Mouse (Mus musculus): ENCODE measurements around the gene Smurf2. TPM values are rescaled to one million over a fixed set of nuclear protein-coding genes. Genes with fewer than 3 reads are reported as not detected.

Gene Smurf2
- polyA plus RNA-seq, 1 experiment from 2014 or later, result 16.5 TPM

DNA sequence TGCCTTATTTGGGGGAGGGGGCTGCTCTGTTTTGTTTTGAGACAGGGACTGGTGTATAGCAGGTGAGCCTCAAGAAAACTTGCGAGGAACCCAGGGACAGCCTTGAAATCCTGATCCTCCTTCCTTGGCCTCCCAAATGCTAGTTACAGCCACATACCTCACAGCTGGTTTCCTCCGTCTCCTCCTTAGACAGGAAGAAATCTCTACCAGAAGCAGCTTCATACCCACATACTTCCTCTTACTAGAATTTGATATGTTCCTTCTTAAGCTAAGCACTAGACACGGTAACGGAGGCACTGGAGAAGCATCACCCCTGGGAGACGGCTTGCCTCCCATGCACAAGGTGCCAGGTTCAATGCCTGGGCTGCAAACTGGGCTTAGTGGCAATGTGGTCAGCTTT is 16.8 kb upstream of the Smurf2 start:
- Histone ChIP-seq H3K27ac (no peak overlapping the region), H3K4me2 (no peak overlapping the region), H3K9me3 (no peaks in the 10 kb centered on the region), H3K9ac (no peak overlapping the region), H3K4me3 (no peak overlapping the region), H3K27me3 (no peaks in the 10 kb centered on the region), H3K36me3 (no peaks in the 10 kb centered on the region), H3K4me1 (no peaks in the 10 kb centered on the region)
- 78% methylated on average over 5 of the region's 5 CpGs for WGBS
- no peak for ATAC-seq (ENCODE audit: borderline replicate concordance, extremely low read depth, low FRiP score, low TSS enrichment)

DNA sequence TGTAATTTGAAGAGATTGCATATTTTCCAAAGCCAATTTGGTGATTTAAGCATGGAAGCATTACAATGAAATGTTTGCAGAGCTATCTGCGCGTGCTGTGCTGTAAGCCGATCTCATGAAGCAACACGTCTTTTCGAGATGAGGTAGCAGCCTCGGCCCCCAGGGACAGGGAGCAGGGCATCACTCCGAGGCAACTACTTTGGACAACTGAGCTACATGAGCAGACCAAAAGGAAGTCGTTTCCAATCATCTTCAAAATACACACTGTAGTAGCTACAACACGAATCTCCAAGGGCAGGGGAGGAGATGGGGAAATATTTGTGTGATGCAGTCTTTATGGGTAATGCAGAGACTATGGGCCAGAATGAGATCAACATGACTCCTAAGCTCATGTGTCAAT is 9.9 kb upstream of the Smurf2 start:
- no peak overlapping the region for H3K9ac ChIP-seq
- H3K4me1 ChIP-seq, result no peaks in the 10 kb centered on the region
- H3K9me3 ChIP-seq, result 0 out of 2 replicates have a peak, but pooled peaks cover 4% of the 10 kb centered on the region
- no peaks in the 10 kb centered on the region for H3K27me3 ChIP-seq
- 58% methylated on average over 9 of the region's 9 CpGs for WGBS
- H3K4me2 ChIP-seq, result no peak overlapping the region
- ATAC-seq (ENCODE audit: borderline replicate concordance, extremely low read depth, low FRiP score, low TSS enrichment), result no peak
- H3K27ac ChIP-seq, result no peak overlapping the region
- H3K4me3 ChIP-seq, result no peak overlapping the region
- no peaks in the 10 kb centered on the region for H3K36me3 ChIP-seq

DNA sequence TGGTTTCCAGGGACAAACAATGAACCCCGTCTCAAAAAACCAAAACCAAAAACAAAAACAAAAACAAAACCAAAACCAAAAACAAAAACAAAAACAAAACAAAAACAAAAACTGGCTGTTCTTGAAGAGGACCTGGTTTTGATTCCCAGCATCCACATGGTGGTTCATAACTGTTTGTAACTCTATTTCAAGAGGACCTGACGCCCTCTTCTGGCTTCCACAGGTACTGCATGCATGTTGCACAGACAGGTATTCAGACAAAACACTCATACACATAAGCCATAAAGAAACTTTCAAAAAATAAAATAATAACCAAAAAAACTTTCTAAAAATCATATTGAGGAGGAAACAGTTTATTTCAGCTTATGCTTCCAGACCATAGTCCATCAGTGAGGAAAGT is 8.4 kb upstream of the Smurf2 start:
- WGBS, result 54% methylated on average over 2 of the region's 2 CpGs
- no peak overlapping the region for H3K9ac ChIP-seq
- 0 out of 2 replicates have a peak, but pooled peaks cover 4% of the 10 kb centered on the region for H3K9me3 ChIP-seq
- H3K4me3 ChIP-seq, result no peak overlapping the region
- H3K4me2 ChIP-seq, result no peak overlapping the region
- H3K27ac ChIP-seq, result no peak overlapping the region
- no peaks in the 10 kb centered on the region for H3K27me3 ChIP-seq
- H3K36me3 ChIP-seq, result no peaks in the 10 kb centered on the region
- no peaks in the 10 kb centered on the region for H3K4me1 ChIP-seq
- no peak for ATAC-seq (ENCODE audit: borderline replicate concordance, extremely low read depth, low FRiP score, low TSS enrichment)

DNA sequence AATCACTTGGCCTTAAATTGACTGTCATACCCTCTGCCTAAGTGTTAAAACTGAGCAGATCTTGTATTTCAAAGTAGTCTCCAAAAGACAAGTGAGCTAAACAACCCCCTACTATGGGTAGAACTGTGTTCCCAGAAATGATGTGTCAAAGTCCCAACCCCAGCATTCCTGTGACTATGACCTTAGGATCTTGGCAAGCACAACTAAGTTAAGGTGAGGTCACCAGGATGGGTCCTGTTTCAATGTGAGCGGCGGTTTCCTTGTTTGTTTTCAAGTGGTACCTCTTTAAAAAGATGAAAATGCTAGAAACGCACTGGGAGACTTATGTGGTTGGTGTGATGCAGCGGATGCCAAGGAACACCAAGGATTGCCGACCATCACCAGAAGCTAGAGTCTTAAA is 7.4 kb upstream of the Smurf2 start:
- no peak overlapping the region for H3K4me3 ChIP-seq
- 0 out of 2 replicates have a peak, but pooled peaks cover 4% of the 10 kb centered on the region for H3K9me3 ChIP-seq
- no peaks in the 10 kb centered on the region for H3K36me3 ChIP-seq
- H3K4me2 ChIP-seq, result no peak overlapping the region
- ATAC-seq (ENCODE audit: borderline replicate concordance, extremely low read depth, low FRiP score, low TSS enrichment), result no peak
- 94% methylated on average over 5 of the region's 5 CpGs for WGBS
- H3K27me3 ChIP-seq, result no peaks in the 10 kb centered on the region
- H3K27ac ChIP-seq, result no peak overlapping the region
- no peaks in the 10 kb centered on the region for H3K4me1 ChIP-seq
- no peak overlapping the region for H3K9ac ChIP-seq

- no peak overlapping the region for H3K27ac ChIP-seq
- no peak for ATAC-seq (ENCODE audit: borderline replicate concordance, extremely low read depth, low FRiP score, low TSS enrichment)
- H3K9ac ChIP-seq, result no peak overlapping the region
- no peaks in the 10 kb centered on the region for H3K4me1 ChIP-seq
- H3K36me3 ChIP-seq, result no peaks in the 10 kb centered on the region
- 90% methylated on average over 5 of the region's 5 CpGs for WGBS
- no peak overlapping the region for H3K4me2 ChIP-seq
- no peak overlapping the region for H3K4me3 ChIP-seq
- H3K27me3 ChIP-seq, result no peaks in the 10 kb centered on the region
- H3K9me3 ChIP-seq, result 0 out of 2 replicates have a peak, but pooled peaks cover 4% of the 10 kb centered on the region
These were observed 6.7 kb upstream of the Smurf2 start for GRCm38 (mm10) chr11:106927226-106927625.

DNA sequence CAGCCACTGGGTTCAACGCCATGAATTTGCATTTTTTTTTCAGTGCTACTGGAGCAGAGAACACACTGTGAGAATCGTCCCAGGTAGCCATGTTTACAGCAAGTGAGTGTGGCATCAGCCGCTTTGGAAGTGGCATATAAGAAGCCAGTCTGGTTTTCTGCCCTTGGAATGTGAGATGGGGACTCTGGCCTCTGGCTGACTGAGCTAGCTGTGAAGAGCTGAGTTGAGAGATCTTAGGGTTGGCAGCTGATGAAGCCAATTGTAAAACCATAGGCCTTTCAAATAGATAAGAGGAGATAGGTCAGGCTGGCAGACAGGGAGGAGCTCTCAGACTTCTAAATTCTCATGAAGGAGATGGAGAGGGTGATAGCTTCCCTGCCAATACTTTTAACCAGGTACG is 6.2 kb upstream of the Smurf2 start:
- ATAC-seq (ENCODE audit: borderline replicate concordance, extremely low read depth, low FRiP score, low TSS enrichment), result no peak
- no peak overlapping the region for H3K4me2 ChIP-seq
- no peak overlapping the region for H3K4me3 ChIP-seq
- WGBS, result 71% methylated on average over 4 of the region's 4 CpGs
- no peak overlapping the region for H3K9ac ChIP-seq
- H3K4me1 ChIP-seq, result no peaks in the 10 kb centered on the region
- no peaks in the 10 kb centered on the region for H3K36me3 ChIP-seq
- H3K27me3 ChIP-seq, result no peaks in the 10 kb centered on the region
- 0 out of 2 replicates have a peak, but pooled peaks cover 4% of the 10 kb centered on the region for H3K9me3 ChIP-seq
- H3K27ac ChIP-seq, result no peak overlapping the region

- H3K27me3 ChIP-seq, result no peaks in the 10 kb centered on the region
- peak overlapping the region; percentile 97 for H3K27ac ChIP-seq
- H3K9ac ChIP-seq, result peak overlapping the region; percentile 94
- peaks cover 22% of the 10 kb centered on the region for H3K4me1 ChIP-seq
- peak; percentile 79 for ATAC-seq (ENCODE audit: borderline replicate concordance, extremely low read depth, low FRiP score, low TSS enrichment)
- WGBS, result under 1% methylated on average over 75 of the region's 87 CpGs
- no peaks in the 10 kb centered on the region for H3K9me3 ChIP-seq
- H3K4me3 ChIP-seq, result peak overlapping the region; percentile 89
- H3K36me3 ChIP-seq, result no peaks in the 10 kb centered on the region
- H3K4me2 ChIP-seq, result peak overlapping the region; percentile 57
These were observed 634 bp downstream of the Smurf2 start for GRCm38 (mm10) chr11:106919612-106920550.

DNA sequence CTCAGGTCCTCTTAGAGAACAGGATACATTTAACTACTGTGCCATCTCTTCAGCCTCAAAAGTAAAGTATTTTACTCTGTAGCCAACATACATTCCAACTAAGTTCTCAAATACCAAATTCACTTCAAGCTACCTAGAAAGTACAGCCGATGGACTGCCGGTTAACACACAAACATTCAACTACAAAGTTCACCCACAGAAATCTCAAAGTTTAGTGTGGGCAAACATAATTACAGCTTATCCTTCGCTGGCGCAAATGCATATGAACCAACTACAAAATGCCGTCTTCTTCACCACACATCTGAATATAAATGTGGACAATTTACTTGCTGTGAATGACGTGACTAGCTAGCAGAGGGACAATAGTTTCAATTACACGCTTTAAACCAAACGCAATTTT is 1.6 kb downstream of the Smurf2 start:
- Histone ChIP-seq H3K27ac (0 out of 2 replicates have a peak overlapping the region, but pooled peaks have one; percentile 97), H3K9ac (peak overlapping the region; percentile 94), H3K9me3 (no peaks in the 10 kb centered on the region), H3K27me3 (no peaks in the 10 kb centered on the region), H3K4me3 (peak overlapping the region; percentile 89), H3K4me1 (peaks cover 31% of the 10 kb centered on the region), H3K36me3 (no peaks in the 10 kb centered on the region), H3K4me2 (peak overlapping the region; percentile 57)
- no peak for ATAC-seq (ENCODE audit: borderline replicate concordance, extremely low read depth, low FRiP score, low TSS enrichment)
- 12% methylated on average over 8 of the region's 8 CpGs for WGBS

DNA sequence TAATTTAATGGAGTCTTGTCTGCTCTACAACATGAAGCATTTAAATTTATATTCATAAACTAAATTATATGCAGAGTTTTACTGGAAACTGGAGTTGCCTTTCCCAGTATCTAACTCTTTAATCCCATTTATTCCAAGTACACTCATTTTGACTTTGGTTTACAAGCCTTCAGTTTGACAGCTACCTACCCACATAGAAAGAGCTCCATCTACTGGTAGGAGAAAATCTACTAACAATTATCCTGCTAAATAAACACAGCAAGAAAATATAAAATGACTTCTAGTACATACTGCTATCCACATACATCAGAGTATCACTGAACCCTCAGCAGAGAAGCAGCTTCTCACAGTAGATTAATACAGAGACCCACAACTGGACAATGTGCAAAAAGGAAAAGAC is 9.3 kb downstream of the Smurf2 start:
- Histone ChIP-seq H3K4me1 (peaks cover 14% of the 10 kb centered on the region; the same call in 1 of the 2 replicates), H3K4me2 (no peak overlapping the region), H3K27me3 (no peaks in the 10 kb centered on the region), H3K27ac (no peak overlapping the region), H3K9ac (no peak overlapping the region), H3K4me3 (no peak overlapping the region), H3K9me3 (no peaks in the 10 kb centered on the region), H3K36me3 (no peaks in the 10 kb centered on the region)
- no peak for ATAC-seq (ENCODE audit: borderline replicate concordance, extremely low read depth, low FRiP score, low TSS enrichment)

DNA sequence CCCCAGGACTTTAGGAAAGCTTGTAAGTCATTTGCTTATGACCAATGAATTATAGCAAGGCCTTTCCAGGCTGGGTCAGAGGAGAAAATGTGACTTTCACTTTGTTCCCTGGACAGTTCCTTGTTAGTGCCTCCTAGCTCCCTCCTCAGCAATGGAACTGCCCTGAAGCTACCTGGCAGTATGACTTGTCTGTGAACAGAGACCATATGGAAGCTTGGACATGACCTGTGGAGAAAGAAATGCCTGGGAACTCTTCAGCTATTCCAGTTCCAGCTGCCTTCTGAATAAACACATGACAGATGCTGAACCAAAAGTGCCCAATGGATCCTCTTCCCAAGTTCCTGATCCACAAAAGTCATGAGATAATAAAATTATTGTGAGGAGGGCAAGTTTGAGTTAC is 12.5 kb downstream of the Smurf2 start:
- H3K27ac ChIP-seq, result no peak overlapping the region
- H3K27me3 ChIP-seq, result no peaks in the 10 kb centered on the region
- H3K9ac ChIP-seq, result no peak overlapping the region
- no peaks in the 10 kb centered on the region for H3K9me3 ChIP-seq
- no peak for ATAC-seq (ENCODE audit: borderline replicate concordance, extremely low read depth, low FRiP score, low TSS enrichment)
- H3K4me2 ChIP-seq, result no peak overlapping the region
- peaks cover 4% of the 10 kb centered on the region; the same call in 1 of the 2 replicates for H3K36me3 ChIP-seq
- H3K4me1 ChIP-seq, result peaks cover 5% of the 10 kb centered on the region; the same call in 1 of the 2 replicates
- H3K4me3 ChIP-seq, result no peak overlapping the region

GRCm38 (mm10) chr11:106907253-106907652 is 13.3 kb downstream of the Smurf2 start:
- 73% methylated on average over 1 of the region's 1 CpGs for WGBS

GRCm38 (mm10) chr11:106905707-106906106 is 14.8 kb downstream of the Smurf2 start:
- no peaks in the 10 kb centered on the region for H3K27me3 ChIP-seq
- ATAC-seq (ENCODE audit: borderline replicate concordance, extremely low read depth, low FRiP score, low TSS enrichment), result no peak
- H3K36me3 ChIP-seq, result peaks cover 4% of the 10 kb centered on the region; the same call in 1 of the 2 replicates
- peaks cover 5% of the 10 kb centered on the region; the same call in 1 of the 2 replicates for H3K4me1 ChIP-seq
- no peaks in the 10 kb centered on the region for H3K9me3 ChIP-seq
- no peak overlapping the region for H3K4me2 ChIP-seq
- 85% methylated on average over 4 of the region's 4 CpGs for WGBS
- H3K27ac ChIP-seq, result no peak overlapping the region
- no peak overlapping the region for H3K4me3 ChIP-seq
- H3K9ac ChIP-seq, result no peak overlapping the region

More at GRCm38 (mm10) chr11:106907253-106907652, 13.3 kb downstream of the Smurf2 start:
- Histone ChIP-seq H3K4me2 (no peak overlapping the region), H3K9me3 (no peaks in the 10 kb centered on the region), H3K27ac (no peak overlapping the region), H3K36me3 (peaks cover 4% of the 10 kb centered on the region; the same call in 1 of the 2 replicates), H3K4me3 (no peak overlapping the region), H3K27me3 (no peaks in the 10 kb centered on the region), H3K4me1 (peaks cover 5% of the 10 kb centered on the region; the same call in 1 of the 2 replicates), H3K9ac (no peak overlapping the region)
- no peak for ATAC-seq (ENCODE audit: borderline replicate concordance, extremely low read depth, low FRiP score, low TSS enrichment)
